Mouse (Mus musculus): ENCODE measurements around the gene Tnfrsf14.

The Tnfrsf14 gene

DNA sequence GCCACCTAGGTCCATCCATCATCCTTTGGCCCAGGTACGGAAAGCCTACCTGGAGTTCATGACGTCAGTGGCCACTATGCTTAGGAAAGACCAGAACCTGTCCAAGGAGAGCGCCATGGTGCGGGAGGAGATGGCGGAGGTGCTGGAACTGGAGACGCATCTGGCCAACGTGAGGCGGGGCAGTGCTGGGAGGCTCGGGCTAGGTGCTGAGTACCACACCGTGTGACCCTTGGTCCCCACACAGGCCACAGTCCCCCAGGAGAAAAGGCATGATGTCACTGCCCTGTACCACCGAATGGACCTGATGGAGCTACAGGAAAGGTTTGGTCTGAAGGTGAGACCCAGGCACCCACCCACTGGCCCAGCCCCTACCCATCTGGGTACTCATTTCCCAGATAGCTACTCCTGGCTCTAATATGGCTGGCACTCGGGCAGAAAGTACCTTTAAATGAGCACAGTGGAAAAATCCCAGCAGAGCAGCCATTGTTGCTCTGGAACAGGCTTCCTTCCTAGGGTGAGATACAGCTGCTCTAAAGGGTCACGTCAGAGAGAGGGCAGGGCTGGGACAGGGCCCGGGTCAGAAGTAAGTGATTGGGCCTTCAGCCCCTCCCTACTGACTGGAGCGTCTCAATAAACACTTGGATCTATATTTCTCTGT lies 40.6 kb downstream of the Tnfrsf14 start:
- Histone ChIP-seq H3K27me3 (ENCODE audit: control insufficient read depth, insufficient read depth, low read length, poor library complexity, severe bottlenecking) (no peaks in the 10 kb centered on the region), H3K36me3 (ENCODE audit: control insufficient read depth, insufficient read depth, low read length, poor library complexity, severe bottlenecking) (no peaks in the 10 kb centered on the region)
- no peak for DNase-seq (ENCODE audit: low read depth, low spot score)

DNA sequence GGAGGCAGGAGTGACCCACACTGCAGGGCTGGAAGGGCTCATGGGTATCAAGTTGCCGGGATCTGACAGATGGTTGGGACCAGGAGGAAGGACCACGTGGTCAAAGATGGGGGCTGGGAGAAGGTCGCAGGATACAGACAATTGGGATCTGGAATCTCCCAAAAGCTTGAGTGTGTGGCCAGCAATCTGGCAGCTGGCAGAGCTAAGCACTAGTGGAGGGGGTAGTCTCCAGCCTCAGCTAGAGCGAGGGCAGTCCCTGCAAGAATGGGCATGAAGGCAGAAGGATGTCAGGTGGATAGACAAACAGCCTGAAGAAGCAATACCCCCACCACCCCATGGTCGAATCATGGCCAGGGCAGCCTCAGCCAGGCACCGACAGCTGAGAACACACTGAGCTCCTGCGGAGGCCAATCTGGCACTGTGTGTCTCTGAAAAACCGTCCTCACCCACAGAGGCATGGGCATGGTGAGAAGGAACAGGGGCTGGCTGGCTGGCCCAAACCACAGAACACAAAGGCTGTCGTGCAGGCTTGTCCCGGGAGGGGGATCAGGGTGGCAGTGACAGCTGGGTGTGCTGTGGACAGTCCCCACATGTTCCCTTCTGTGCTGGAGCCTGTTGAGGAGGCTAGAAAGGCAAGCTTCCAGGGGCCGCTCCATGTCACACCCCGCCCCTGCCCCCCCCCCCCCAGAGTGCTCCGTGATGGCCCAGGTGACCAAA lies 41.3 kb downstream of the Tnfrsf14 start:
- no peak for DNase-seq (ENCODE audit: low read depth, low spot score)
- Histone ChIP-seq H3K36me3 (ENCODE audit: control insufficient read depth, insufficient read depth, low read length, poor library complexity, severe bottlenecking) (no peaks in the 10 kb centered on the region), H3K27me3 (ENCODE audit: control insufficient read depth, insufficient read depth, low read length, poor library complexity, severe bottlenecking) (no peaks in the 10 kb centered on the region)

- Histone ChIP-seq H3K27me3 (ENCODE audit: control insufficient read depth, insufficient read depth, low read length, poor library complexity, severe bottlenecking) (no peaks in the 10 kb centered on the region), H3K36me3 (ENCODE audit: control insufficient read depth, insufficient read depth, low read length, poor library complexity, severe bottlenecking) (no peaks in the 10 kb centered on the region)
- no peak for DNase-seq (ENCODE audit: low read depth, low spot score)
These were observed 42.9 kb downstream of the Tnfrsf14 start for GRCm38 (mm10) chr4:154885416-154885815.

DNA sequence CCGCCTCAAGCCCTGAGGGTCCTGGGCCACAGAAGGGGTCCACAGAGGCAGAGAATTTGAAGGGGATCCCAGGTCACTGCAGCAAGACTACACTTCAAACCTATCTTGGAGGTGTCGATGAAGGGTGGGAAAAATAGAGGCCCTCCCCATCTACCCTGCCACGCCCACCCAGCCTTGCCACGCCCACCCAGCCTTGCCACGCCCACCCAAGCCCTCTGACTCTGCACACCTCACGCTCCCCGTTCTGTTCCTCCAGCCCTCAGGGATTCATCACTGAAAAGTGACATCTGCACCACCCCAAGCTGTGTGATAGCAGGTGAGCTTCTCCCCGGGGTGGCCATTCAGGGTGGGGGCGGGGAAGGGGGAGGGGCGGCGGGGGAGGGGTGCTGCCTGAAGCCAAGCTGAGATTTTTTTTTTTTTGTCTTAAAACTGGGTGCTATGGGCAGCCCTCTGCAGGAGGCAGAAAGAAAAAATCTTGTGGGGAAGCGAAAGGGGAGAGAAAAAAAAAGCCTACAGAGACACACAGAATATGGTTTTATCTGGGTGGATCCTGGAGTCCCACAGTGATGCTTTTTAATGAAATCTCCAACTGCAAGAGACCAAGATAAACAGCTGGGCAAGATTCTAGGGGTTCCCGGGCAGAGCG lies 46.2 kb downstream of the Tnfrsf14 start:
- H3K27me3 ChIP-seq (ENCODE audit: control insufficient read depth, insufficient read depth, low read length, poor library complexity, severe bottlenecking): no peaks in the 10 kb centered on the region
- peak; percentile 18 for DNase-seq (ENCODE audit: low read depth, low spot score)
- H3K36me3 ChIP-seq (ENCODE audit: control insufficient read depth, insufficient read depth, low read length, poor library complexity, severe bottlenecking): no peaks in the 10 kb centered on the region

GRCm38 (mm10) chr4:154880730-154881129 lies 47.6 kb downstream of the Tnfrsf14 start:
- no peak for DNase-seq (ENCODE audit: low read depth, low spot score)

DNA sequence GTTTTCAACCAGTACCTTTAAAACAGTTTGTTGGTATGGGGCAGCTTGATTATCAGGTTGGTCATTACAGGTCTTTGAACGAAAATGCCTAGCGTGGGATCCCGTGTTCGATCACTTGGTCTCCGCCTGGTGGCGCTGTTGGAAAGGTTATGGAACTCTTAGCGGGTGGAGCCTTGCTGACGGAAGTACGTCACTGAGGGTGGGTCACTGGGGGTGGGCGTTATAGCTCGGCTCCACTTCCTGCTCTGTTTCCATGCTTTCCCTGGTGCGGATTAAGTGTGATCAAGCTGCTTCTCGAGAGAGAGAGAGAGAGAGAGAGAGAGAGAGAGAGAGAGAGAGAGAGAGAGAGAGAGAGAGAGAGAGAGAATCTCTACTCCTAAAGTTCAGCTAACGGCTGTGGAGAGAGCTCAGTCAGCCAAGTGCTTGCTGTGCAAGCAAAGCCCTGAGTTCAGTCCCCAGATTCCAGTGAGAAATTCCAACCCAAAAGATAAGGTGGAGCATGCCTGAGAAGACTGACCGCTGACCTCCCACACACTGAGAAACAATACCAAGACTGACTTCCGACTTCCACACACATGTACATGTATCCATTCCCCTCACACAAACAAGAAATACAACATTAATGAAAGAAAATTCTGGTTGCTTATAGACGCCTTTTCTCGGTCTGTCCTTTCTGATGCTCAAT lies 50.4 kb downstream of the Tnfrsf14 start:
- peak; percentile 96 for DNase-seq (ENCODE audit: low read depth, low spot score)
- Histone ChIP-seq H3K27me3 (ENCODE audit: control insufficient read depth, insufficient read depth, low read length, poor library complexity, severe bottlenecking) (no peaks in the 10 kb centered on the region), H3K36me3 (ENCODE audit: control insufficient read depth, insufficient read depth, low read length, poor library complexity, severe bottlenecking) (no peaks in the 10 kb centered on the region)

More at GRCm38 (mm10) chr4:154880730-154881129, 47.6 kb downstream of the Tnfrsf14 start:
- no peaks in the 10 kb centered on the region for H3K27me3 ChIP-seq (ENCODE audit: control insufficient read depth, insufficient read depth, low read length, poor library complexity, severe bottlenecking)
- H3K36me3 ChIP-seq (ENCODE audit: control insufficient read depth, insufficient read depth, low read length, poor library complexity, severe bottlenecking): no peaks in the 10 kb centered on the region

DNA sequence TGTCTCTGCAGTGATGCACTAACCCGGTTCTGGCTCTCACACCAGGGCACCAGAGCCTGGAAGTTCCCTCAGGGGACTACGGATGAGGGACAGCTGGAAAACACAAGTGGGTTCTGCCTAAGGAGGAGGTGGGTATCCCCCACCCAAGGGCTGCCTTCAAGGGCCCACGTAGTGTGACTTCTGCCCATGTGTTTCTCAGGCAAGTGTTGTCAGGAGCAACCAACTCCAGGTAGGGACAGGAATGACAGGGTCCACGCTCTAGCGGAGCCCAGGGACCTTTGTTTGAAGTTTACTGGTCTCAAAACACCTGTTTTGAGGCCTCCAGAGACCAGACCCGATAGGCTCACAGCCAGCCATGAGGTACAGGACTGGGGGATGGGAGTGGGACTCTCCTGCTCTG lies 55.2 kb downstream of the Tnfrsf14 start:
- no peak for DNase-seq (ENCODE audit: low read depth, low spot score)
- Histone ChIP-seq H3K36me3 (ENCODE audit: control insufficient read depth, insufficient read depth, low read length, poor library complexity, severe bottlenecking) (no peaks in the 10 kb centered on the region), H3K27me3 (ENCODE audit: control insufficient read depth, insufficient read depth, low read length, poor library complexity, severe bottlenecking) (no peaks in the 10 kb centered on the region)

All from splenic B cell, adult 2 months (primary cell).